Mouse (Mus musculus): ENCODE results near the gene Meis2.

GRCm38 (mm10) chr2:116064521-116064920 is 1.1 kb downstream of the Meis2 start:
- no peak for TF ChIP-seq POLR2A (IDR thresholded peaks at IDR 0.05; ENCODE audit: control insufficient read depth, low read depth, low read length)
- no peak for TF ChIP-seq CTCF (IDR thresholded peaks at IDR 0.05; ENCODE audit: control insufficient read depth, insufficient read depth, insufficient replicate concordance, low read depth, low read length)
